Mouse (Mus musculus) embryo, embryonic 11 days (tissue): Measurements from ENCODE around the gene Alox5ap.

Experiments used
- DNase-seq: peaks from one replicate; pipeline ENCODE4 v3.0.0-alpha.2; 2015

The Alox5ap gene

DNA sequence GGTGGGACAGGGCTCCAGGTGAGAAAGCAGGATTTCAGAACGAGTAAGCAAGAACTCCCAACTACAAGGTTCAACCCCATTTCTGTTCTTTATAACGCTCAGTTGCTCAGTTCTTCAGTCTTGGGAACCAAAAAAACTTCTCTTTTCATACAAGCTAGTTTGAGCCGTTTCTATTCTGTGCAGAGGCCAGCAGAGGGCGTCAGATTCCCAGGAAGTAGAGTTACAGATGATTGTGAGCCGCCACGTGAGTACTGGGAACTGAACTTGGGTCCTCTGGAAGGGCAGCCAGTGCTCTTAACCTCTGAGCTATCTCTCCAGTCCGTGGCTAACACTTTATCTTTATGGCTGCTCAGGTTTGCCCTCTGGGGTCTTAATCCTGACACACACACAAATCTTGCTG lies 3.1 kb upstream of the Alox5ap start:
- no peak for DNase-seq

DNA sequence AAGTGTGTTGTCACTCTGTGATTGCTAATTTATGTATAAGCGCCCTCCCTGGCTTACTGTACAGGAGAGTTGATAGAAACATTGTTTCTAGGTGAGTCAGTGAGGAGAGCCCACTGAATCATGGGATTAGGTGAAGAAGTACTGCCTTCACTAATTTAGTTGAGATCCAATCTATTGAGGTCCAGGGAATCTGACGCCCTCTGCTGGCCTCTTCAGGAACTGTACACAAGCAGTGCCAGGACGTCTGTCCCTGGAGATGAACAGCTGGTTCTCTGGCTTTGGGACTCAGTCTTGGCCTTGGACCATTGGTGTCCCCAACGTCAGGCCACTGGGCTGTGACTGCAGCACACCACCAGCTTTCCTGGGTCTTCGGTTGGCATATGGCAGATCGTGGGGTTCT lies 2.7 kb upstream of the Alox5ap start:
- no peak for DNase-seq

- no peak for DNase-seq
These were observed 312 bp downstream of the Alox5ap start for GRCm38 (mm10) chr5:149264878-149265279.

DNA sequence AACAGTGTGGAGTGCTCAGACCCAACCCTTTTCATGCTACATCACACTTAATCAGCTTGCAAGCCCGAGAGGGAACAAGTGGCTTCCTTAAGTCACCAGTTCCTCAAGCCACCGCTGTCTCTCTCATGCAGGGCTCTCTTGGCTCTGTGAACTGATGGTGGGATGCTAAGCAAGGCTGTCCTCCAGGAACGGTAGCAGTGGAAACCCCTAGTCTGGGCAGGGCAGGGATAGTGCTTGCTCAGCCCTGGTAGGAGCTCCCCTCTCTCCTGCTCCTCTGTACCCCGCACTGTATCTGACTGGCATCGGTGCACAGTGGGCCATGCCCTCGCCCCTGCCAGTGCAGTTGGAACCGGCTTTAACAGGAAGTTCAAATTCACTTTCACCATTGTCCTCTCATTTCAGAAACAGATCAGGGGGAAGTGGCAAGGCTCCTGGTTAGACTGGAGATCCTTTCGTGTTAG lies 2.2 kb downstream of the Alox5ap start:
- DNase-seq = no peak

DNA sequence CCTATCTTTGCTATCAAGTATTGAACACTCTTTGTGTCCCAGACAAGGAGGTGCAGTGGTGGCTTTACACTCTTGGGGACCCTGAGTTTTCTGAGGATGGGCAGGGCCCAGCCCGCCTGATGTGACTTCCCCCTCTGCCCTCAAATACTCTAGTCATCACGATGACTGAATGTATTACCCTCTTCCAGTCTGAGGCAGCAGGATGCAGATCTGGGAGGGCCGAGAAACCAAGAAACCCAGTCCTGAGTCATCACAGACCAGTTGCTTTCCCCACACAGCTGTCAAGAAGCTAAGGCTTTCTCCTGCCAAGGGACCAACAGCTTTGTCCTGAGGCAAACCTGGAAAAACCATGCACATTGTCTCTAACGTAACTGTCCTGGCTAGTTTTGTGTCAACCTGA lies 2.9 kb downstream of the Alox5ap start:
- no peak for DNase-seq

- no peak for DNase-seq
These were observed 6.7 kb downstream of the Alox5ap start for GRCm38 (mm10) chr5:149271291-149271690.

GRCm38 (mm10) chr5:149272535-149272934 lies 8.0 kb downstream of the Alox5ap start:
- DNase-seq = no peak

- no peak for DNase-seq
These were observed 10.0 kb downstream of the Alox5ap start for GRCm38 (mm10) chr5:149274390-149275104.

DNA sequence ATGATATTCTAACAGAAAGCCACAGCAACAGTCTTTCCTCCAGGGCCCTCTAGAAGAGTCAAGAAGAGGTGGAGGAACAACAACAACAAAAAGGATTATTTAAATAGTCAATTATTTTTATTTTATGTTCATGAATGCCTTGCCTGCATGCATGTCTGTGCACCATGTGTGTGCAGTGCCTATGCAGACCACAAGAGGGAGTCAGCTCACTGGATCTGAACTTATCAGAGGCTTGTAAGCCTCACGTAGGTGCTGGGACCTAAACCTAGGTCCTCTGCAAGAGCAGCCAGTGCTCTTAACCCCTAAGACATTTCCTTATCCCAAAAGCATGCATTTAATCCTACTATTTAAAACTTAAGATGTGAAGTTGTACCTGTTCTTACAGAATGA lies 10.5 kb downstream of the Alox5ap start:
- no peak for DNase-seq

GRCm38 (mm10) chr5:149277529-149277928 lies 13.0 kb downstream of the Alox5ap start:
- no peak for DNase-seq

- DNase-seq = peak; percentile 73
These were observed 14.8 kb downstream of the Alox5ap start for GRCm38 (mm10) chr5:149279273-149279844.

DNA sequence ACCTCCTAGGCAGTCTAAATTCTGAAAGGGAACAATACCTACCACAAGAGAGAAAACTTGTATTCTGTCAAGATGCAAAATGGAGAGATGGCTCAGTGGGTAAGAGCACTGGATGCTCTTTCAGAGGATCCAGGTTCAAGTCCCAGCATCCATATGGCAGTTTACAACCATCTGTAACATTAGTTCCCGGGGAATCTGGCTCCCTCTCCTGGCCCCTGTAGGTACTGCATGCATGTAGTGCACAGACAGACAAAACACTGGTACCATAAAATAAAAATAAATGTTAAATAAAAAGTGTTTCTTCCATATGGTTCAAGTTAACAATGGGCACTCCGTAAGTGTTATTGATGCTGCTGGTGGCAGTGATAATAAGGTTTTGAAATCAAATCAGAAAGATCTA lies 18.4 kb downstream of the Alox5ap start:
- no peak for DNase-seq

DNA sequence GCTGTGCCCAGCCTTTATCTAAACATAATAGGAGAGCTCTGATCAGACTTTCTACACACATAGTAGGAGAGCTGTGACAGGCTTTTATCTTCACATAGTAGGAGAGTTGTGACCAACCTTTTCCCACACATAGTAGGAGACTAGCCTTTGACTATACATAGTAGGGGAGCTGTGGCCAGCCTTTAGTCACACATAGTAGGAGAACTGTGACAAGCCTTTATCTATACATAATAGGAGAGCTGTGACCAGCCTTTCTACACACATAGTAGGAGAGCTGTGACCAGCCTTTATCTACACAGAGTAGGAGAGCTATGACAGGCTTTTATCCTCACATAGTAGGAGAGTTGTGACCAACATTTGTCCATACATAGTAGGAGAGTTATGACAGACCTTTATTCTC lies 19.3 kb downstream of the Alox5ap start:
- DNase-seq = no peak

DNA sequence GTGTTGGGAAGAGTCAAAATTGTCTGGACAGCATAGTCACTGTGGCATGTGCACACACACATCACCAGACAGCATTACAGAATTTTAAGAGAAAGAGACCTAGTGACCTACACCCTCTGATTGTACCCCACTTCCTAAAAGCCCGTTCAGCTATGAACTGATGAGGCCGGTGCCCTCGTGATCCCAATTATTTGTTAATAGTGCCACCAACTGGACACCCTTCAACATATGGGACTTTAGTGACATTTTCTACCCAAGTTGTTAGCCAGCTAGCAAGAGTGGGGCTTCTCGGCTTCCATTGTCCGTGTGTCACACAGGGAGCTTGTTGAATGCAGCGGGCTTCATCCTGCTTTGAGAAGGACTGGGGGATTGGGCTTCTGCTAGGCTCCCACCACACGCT lies 21.5 kb downstream of the Alox5ap start:
- peak; percentile 41 for DNase-seq

- DNase-seq = peak; percentile 57
These were observed 22.8 kb downstream of the Alox5ap start for GRCm38 (mm10) chr5:149287148-149288038.

DNA sequence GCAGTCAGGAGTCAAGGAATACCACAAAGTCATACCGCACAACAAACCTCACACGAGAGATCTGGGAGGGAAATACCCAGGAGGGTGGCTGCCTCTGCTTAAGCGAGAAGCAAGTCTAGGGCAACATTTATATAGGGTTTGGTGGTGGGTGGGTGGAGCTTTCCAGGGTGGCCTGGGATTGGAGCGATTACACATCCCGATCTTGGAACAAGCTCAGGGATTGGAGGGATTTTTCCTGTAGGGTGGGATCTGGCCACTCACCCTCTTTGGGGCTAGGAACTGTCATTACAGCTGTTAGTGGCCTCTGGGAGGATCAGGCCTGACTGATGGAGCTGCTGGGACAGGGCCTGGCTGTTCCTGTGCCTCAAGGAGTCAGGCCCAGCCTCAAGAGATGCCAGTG lies 26.7 kb downstream of the Alox5ap start:
- no peak for DNase-seq

- no peak for DNase-seq
These were observed 28.5 kb downstream of the Alox5ap start for GRCm38 (mm10) chr5:149293071-149293470.

DNA sequence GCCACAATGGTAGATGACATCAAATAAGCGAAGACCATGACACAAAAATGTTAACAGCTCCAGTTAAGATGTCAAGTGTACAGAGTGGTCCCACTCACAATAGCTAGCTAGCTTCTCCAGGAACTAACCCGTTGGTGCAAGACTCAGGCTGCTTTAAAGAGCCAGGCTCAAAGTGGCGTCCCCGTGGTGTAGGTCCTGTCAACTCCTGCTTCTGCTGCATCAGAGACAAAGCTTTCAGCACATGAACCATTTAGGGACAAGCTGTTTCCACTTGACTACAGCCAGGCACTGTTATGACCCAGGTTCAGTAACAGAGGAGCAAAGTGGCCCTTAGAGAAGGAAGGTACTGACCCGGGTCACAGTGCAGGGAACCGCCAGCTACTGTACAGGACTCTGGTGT lies 32.2 kb downstream of the Alox5ap start:
- DNase-seq = no peak

DNA sequence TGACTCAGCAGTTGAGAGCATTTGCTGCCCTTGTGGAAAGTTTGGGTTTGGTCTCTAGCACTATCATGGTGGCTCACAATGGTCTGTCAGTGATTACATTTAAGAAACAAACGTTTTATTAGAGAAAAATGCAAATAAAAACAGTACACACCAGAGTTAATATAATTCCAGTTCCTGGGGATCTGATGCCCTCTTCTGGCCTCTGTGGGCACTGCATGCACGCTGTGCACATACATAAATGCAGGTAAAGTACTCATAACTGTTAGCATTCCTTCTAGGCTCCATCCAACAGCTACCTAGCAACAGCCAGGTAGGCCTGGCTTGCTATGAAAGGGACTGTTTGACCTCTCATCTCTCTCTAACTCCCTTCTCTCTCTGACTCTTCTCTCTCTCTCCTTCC lies 32.9 kb downstream of the Alox5ap start:
- no peak for DNase-seq

DNA sequence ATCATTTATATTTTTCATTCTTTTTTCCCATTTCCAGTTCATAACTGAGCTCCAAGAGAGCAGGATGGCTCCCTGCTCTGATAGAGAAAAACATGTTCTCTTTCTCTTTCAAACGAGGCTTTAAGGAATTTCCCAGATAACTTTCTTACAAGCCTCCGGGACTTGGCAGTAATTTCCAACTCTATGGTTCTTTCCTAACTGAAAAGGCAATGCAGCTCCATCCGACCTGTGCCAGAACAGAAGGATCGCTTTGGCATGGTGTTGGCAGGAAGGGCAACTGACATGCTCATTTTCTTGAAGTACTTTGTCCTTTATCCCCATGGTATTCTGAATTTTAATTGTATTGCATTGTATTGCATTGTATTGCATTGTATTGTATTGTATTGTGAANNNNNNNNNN lies 33.7 kb downstream of the Alox5ap start:
- no peak for DNase-seq

GRCm38 (mm10) chr5:149312884-149313652 lies 48.5 kb downstream of the Alox5ap start:
- DNase-seq = no peak

GRCm38 (mm10) chr5:149314514-149315081 lies 50.0 kb downstream of the Alox5ap start:
- no peak for DNase-seq

GRCm38 (mm10) chr5:149316926-149317325 lies 52.4 kb downstream of the Alox5ap start:
- DNase-seq = peak; percentile 75
